Mouse (Mus musculus) gastrocnemius, postnatal 36 days (tissue): ENCODE measurements around the gene Cd2. TPM values are rescaled to one million over a fixed set of nuclear protein-coding genes. Genes with fewer than 3 reads are reported as not detected.

Experiments used
- DNase-seq, 2 experiments: peaks; one replicate each; pipeline ENCODE4 v3.0.0; 2022
- intact Hi-C: fragments of 180-260 bp; cut with DNase I; formaldehyde crosslinking; loops from one replicate; pipeline ENCODE4 v1.15.1; 2025
- total RNA-seq, 2 experiments: library from RNA; stranded (reverse); gene quantifications; 2 replicates each; pipeline ENCODE4 v1.2.3; 2021

Cd2 gene
- total RNA-seq, 2 experiments from 2014 or later = 0.38 to 0.39 TPM

DNA sequence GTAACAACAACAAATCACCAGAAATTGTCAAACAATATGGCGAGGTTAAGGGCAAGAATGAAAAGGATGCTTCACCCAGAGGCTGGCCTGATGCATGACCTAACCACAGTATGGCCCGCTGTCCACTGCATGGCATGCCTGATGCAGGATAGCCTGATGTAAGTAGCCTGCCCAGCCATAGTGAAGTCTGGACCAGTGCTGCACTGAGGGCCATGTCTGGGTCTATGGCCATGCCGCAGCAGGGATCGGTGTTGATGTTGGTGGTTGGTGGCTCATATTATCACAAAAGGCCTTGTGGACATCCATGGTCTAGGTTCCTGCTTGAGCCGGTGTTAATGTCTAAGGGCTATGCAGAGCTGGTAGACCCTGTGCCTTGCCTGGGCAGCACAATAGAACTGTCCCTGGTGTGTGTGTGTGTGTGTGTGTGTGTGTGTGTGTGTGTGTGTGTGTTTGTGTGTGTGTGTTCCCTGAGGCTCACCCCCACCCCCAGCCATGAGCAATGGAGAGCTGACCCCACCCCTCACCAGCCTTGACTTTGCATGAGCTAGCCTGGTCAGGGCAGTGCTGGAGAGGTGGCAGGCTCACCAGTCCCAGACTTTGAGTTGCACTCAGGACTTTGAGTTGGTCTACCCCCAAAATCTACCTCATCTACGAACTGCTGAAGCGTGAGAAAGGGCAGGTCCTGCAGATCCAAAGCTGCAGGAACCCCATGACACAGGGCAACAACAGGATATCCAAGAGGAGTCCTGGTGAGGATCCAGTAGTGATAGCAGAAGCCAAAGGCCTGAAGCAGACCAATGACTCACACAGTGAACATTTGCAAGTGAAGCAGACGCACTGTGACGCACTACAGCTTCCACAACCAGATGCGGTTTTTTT lies 7.0 kb upstream of the Cd2 start:
- intact Hi-C loops = loop anchor here (1.0 kb wide), 1 partner anchor 320 kb away; no protein-coding TSS in a partner anchor
- DNase-seq = peak in 1 of 2 experiments; percentile 49

DNA sequence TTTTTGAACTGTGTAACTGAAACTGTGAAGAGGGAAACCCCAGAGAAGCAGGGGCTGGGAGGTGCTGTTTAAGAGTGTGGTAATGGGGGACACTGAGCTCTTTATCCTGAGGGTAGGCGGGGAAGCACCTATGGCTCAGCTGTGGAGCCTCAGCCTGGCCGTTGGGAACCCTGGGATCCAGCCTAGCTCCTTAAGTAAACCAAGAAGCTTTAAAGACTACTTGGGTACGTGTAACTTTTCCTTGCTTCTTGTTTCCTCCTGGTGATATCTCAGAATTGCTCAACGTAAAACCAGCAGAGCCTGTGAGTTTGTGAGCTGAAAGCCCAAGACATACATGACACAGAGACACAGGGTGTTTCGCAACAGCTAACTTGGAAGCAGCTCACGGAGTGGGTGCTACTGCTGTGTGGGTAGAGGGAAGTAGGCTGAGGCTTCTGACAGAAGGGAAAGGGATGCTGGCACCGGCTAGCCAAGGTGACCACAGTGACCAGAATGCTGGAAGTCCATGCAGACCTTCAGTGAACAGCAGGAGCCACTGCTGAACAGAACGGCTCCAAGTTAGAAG lies 5.9 kb upstream of the Cd2 start:
- intact Hi-C loops = no loop called here
- DNase-seq = no peak

DNA sequence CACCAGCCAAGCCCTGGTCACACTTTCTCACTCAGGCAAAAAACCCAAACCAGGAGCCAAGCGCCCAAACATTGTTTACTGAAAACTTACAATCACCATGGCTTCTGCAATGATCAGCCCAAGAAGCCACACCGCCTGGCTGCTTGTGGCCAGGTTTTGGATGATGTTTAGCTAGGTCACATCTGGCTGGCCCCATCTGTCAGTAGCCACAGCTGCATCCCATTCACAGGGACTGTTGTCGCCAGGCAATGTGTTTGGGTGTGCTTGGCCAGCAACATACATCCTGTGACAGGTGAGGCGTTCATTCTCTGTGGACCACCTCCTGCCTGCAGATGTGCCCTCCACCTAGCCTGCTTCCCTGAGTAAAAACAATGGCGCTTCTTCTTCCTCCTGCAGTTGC lies 4.9 kb upstream of the Cd2 start:
- intact Hi-C loops = no loop called here
- DNase-seq = no peak

DNA sequence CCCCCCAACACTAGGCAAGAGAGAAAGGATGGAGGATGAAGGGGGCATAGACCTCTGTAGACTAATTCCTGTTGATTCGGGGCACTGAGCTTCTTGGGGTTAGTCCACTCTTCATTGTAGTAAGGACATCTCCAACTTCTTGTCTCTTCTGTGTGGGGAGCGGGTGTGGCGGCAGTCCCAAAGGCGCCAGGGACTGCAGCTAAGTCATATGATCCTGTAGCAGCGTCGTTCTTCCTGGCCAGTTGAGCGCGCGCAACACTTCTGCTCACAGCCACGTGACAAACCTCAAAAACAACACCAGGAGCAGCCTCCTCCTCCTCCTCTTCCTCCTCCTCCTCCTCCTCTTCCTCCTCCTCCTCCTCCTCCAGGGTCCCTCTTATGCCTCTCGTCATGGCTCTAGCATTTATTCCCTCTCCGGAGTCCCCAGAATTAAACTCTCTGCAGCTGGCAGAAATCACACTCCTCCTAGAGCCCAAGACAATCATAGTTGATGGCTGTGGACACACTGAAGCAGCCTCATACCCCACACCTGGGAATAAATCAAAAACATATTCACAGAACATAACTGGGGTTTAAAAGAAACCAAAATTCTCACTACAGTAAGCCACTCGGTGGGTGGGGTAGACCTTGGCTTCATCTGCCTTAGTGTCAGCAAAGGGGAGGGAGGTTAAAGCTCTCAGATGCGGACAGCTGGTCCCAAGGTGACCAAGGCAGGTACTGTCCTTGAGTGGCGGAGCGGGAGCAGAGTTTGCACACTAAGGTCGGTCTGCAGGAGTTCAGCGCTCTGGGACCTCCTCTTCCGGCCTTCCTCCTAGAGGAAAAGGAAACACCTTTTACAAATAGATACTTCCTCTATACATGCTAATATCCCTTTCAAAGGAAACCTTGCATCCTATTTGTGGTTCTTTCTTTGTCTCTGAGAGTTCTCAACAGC lies 3.1 kb upstream of the Cd2 start:
- intact Hi-C loops = no loop called here
- no peak for DNase-seq

DNA sequence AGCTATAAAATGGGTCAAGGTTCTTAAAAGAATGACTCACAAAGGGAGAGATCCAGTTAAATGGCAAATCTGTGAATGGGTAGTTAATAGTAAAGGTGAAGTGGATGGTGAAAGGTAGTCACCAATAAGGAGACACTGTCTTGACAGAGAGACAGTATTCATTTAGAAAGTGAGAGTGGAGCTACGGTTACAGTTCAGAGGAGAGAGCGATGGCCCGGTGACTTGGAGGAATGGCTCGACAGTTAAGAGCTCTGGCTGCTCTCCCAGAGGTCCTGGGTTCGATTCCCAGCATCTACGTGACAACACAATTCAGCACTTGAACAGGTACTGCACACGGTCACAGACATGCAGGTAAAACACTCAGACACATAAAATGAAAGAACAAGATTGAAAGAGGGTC lies 2.3 kb upstream of the Cd2 start:
- DNase-seq = no peak
- intact Hi-C loops = no loop called here

DNA sequence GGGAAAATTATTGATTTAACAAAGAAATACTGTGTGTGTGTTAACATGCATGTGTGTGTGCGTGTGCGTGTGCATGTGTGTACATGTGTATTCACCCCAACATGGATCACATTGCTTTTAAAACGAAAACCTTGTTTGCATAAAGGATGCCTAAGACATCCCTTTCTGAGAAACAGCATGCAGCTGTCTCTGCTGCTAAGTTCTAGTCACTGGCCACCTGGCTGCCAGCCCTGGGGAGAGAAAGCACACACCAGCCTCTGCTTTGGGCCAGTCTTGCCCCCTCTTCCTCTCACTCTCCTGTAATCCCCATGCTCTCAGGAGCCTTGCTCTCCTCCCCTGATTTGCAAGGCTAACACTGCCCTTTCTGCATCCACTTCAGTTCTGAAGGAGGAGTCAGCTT lies 1.7 kb upstream of the Cd2 start:
- DNase-seq = no peak
- intact Hi-C loops = no loop called here

DNA sequence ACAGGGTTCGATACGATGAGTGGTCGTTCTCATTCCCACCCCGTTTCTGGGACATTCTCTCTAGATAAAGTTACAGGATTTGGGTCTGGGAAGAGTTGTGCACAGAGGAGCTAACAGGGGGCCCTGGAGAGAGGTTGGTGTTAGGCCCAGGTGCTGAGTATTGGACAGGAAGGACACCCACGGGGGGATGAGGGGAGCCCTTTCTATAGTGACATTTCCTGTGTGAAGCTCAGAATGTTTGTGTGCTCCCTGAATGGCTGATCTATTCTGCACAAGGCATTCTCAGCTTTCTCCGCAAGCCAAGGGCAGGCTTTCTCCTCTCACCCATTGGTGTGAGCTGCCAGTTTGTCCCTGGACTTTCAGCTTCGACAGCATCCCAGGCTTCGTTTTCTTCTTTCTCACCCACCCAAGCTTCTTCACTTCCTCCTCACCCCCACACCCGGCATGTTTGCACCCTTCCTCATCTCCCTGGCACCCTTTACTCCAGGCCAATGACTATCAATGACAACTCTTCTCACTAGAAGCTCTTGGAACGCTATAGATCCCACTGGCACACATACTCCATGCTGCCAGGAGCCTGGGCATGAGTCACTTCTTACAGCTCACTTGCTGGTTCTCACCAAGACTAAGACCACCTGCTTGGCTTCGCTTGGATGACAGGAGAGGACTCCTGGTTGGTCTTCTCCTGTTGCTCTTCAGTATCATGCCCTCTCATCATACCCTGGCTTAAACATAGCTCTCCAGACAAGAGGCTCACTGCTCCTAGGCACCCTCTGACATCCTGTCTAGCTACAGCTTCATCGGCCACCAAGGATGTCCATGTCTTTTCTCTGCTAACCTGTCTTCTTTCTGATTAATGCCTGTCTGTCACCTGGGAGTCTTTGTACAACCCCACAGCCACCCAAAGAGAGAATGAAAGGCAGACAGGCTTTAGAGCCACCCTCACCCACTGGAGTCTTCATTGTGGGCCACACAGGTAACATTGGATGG lies 1.1 kb downstream of the Cd2 start:
- DNase-seq = peak in 1 of 2 experiments; percentile 3
- intact Hi-C loops = no loop called here

DNA sequence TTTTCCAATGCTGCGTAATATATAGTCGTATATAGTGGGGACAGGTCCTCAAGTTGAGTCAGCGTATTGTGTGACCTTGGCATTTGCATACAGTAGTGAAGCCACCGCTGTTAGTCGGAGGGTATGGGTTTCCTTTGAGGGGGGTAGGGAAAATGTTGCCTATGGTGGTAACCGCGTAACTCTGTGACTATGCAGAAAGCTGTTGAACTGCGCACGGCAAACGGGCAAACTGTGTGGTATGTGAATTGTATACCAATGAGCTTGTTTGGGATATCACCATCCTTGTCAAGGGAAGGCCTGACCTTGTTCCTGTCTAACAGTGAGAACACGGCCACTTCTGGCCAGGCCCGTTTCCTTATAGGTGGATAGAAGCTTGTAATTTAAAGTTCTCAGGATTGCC lies 1.9 kb downstream of the Cd2 start:
- intact Hi-C loops = no loop called here

DNA sequence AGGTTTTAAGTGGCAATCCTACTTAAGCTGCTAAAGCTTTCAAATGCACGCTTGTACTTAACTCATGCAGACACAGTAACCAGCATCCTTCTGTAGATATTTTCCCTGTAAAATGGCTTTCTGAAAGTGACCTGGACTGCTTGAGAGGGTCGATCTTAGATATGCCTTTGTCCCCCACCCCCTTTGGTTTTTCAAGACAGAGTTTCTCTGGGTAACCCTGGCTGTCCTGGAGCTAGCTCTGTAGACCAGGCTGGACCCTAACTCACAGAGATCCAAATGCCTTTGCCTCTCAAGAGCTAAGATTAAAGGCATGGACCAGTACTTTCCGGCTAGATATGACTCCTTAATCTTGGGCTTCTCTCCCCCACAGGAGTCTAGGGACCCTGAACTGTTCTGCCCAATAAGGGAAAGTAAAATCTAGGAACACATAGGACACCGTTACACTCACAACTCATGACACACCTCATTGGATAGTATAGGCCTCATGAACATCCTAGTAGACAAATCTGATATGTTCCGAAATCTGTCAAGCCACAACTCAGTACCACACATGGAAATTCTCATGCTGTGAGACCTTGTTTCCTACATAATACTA lies 2.6 kb downstream of the Cd2 start:
- DNase-seq = no peak
- intact Hi-C loops = no loop called here

More for the DNA sequence above, 1.9 kb downstream of the Cd2 start:
- peak in 1 of 2 experiments; percentile 2 for DNase-seq

DNA sequence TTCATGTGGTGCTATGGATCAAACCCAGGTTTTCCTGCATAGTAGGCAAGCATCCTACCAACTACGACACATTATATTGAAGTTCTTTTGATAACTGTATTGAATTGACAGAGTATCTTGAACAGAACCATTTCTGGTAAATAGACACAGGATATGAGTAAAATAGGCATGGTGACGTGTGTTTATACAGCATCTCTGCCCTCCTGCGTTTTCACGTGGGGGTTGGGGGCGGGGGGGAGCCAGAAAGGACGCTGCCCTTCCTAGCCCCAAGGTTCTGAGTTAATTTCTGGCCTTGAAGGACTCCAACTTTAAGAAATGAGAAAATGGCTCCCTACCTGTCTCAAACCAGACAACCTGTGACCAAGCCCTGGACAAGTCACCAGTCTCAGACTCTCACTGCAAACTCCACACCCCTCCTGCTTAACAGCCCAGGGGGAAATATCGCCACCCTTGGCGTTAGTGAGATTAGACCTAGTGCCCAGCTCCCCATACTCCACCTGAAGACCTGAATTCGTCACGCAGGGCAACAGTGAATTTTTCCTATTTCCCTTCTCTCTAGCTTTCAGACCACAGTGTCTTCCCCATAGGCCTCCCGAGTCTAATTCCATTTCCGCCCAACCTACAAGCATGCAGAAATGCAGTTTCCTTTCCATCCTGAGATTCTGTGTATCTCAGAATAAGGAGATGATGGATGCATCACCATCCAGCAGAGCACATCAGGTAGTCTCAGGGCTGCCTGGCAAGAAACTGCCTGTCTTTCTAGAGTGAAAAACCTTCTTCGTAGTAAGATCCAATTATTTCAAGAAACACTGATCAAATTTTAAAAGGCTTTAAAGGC lies 3.7 kb downstream of the Cd2 start:
- intact Hi-C loops = no loop called here
- DNase-seq = peak in 1 of 2 experiments; percentile 3

DNA sequence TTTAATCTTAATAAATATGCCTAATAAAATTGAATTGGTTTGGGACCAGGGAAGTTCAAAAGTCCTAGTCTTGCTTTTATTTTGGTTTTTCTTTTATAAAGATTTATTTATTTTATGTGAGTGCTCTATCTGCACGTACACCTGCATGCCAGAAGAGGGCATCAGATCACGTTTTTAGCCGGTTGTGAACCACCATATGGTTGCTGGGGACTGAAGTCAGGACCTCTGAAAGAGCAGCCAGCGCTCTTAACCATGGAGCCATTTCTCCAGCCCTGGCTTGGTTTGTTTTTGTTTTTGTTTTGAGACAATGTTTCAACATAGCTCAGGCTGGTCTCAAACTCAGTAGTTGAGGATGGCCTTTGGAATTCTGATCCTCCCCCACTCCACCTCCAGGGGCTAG lies 4.3 kb downstream of the Cd2 start:
- DNase-seq = peak in 1 of 2 experiments; percentile 2
- intact Hi-C loops = no loop called here

DNA sequence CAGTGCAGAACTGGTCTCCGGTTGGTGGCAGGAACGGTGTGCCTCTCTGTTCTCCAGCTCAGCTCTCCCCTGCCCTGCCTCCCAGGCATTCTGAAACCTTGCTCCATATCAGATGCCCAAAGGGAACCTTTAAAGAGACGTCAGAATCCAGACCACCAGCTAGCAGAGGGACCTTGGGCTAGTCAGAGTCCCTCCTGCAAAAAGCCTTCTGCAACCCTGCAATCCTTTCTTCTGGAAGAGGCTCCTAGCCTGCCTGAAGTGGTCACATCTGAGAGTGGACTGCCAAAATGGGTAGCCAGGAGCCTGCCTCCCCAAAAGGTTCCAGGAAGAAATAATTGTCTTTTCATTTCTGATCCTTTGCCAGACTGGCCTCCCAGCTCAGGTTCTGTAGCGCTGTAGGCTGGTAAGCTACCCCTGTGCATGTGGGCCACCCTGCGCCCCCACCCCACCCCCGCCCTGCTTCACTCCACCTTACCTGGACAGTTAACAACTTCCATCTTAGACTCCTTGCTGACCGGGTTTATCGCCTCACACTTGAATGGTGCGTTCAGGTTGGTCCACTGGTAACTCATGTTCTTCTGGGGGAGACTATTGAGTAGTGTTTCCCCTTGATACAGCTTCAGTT lies 5.1 kb downstream of the Cd2 start:
- DNase-seq = peak in 1 of 2 experiments; percentile 12
- intact Hi-C loops = no loop called here

DNA sequence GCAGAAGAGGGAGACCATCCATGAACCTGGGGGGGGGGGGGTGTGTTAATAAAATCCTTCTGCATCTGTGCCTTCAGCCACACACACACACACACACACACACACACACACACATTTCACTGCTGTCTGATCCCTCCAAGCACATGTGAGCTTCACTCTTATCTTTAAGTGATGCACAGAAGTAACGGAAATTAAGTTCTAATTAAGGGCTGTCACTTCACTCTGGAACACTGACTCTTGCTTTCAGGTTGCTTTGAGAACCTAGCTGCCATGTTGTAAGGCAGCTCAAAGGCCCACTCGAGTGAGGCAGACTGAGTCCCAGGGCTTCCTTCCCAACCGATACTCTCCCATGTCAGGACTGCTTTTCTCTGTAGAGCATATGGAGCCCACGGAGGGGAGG lies 5.9 kb downstream of the Cd2 start:
- intact Hi-C loops = no loop called here
- peak in 1 of 2 experiments; percentile 12 for DNase-seq

DNA sequence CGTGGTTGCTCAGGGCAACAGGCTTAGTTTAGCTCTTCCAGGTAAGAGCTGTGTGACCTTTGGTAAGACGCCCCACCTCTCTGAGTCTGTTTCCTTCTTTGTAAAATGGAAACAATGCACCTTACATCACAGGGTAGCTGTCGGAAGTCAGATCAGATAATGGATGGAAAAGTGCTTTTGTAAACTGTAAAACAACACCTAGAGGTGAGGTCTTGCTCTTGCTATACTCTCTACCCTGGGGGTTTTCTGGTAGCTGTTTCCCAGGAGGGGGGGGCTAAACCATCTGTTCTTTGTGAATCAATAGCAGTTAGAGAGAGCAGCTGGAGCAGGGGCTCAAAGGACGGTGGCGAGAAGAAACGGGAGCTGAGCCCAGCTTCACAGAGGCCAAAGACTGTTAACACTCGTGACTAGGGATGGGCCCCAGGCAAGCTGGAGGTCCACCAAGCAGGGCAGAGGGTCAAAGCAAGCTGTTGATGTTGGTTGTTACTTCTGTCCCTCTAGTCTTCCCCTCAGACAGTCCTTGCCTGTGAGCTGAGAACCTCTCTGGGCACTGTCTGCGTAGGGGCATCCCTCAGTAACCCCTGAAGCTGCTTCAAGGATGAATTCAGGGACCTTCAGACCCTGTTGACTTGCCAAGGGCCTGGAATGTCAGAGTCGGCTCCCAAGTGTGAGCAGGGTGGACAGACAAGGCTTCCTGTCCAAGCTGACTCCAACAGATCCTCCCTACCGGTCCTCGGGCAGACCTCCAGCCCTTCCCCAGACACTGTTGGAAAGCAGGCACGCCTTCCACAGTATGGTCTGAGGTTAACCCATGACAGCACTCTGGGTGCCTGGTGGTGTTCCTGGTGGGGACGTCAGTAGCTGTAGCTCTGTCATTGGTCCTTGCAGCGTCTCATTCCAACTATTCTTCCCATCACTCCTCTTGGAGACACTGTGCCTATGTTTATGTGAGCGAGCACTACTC lies 7.1 kb downstream of the Cd2 start:
- intact Hi-C loops = no loop called here
- DNase-seq = peak; percentile 70 to 73

DNA sequence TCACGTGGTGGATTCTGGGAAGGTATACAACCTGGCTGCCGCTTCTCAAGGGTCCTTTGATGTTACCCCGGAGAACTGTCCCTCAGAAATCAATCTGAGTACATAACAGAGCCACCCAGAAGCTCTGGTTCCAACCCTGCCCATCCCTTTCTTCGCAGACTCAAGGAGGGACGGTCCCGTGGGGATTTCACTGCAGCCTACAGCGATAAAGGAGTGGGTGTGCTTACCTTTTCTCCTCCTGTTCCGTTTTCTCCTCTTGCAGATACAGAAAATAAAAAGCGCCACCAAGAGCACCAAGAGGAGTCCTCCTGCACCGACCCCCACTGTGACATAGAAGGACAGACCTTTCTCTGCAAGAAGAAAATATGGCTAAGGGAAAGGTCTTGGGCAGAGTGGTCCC lies 8.2 kb downstream of the Cd2 start:
- DNase-seq = peak in 1 of 2 experiments; percentile 4
- intact Hi-C loops = loop anchor here (10.0 kb wide), 1 partner anchor 165 kb away; the partner anchor contains the start of gene Ptgfrn

DNA sequence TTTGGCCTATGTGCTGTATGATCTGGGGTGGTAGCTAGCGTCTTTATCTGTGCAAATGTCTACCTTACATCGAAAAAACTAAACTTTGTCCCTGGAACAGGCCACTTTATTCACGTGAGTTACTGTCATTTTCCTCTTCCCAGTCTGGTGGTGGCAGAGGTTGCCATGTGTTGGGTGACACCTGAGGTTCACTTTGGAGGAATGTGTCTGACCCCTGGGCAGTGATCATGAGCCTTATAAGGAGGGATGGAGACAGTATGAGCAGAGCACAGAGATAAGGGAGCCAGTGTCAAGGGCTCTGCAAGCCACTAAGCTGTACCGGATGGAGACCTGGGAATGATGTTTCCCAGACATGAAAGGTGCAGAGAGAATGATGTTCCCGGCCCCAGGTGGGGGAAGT lies 9.3 kb downstream of the Cd2 start:
- no peak for DNase-seq
- intact Hi-C loops = loop anchor here (10.0 kb wide), 1 partner anchor 164 kb away; the partner anchor contains the start of gene Ptgfrn

DNA sequence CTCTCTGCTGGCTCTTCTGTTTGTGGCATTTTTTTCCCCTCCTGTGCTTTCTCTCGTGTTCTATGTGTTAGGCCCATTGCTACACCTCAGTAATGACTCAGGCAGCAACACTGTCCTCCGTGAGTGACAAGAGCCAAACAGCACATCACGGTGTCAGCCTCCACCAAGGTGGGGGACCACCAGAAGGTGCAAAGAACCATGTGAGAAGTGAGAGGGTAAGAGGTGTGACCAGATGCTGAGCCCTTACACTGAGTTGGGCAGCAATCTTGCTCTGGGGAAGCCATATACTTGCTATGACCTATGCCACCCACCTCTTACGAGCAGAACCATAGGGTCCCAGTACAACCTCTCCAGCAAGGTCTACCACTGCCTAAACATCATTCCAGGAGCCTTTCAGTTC lies 9.9 kb downstream of the Cd2 start:
- intact Hi-C loops = loop anchor here (10.0 kb wide), 1 partner anchor 163 kb away; the partner anchor contains the start of gene Ptgfrn
- no peak for DNase-seq
